Mouse (Mus musculus) liver, embryonic 14.5 days (tissue): ENCODE measurements around the gene Sptbn1. TPM values are rescaled to one million over a fixed set of nuclear protein-coding genes. Genes with fewer than 3 reads are reported as not detected.
"Not testable (repeated sequence)": the region's sequence is repeated elsewhere in the genome, so short reads cannot be mapped to it uniquely, and the experiment has no call there.

Source experiments
- ATAC-seq: fragments of 200-750 bp; cut with Nextera tagmentation; 2 replicates; pipeline ENCODE4 v1.8.0; 2017; ENCODE audit warnings: moderate number of reproducible peaks, mild to moderate bottlenecking, moderate library complexity; ENCODE audit not compliant: insufficient read depth
- DNase-seq, 3 experiments: peaks; one replicate each; pipeline ENCODE4 v3.0.0-alpha.2; 2012 to 2013; ENCODE audit warnings: low read depth in 3 of 3, low spot score in 3 of 3
- H3K27ac ChIP-seq: fragments of 300-500 bp; sonication (generic); 2 replicates; pipeline ENCODE4 v1.5.1; 2014; ENCODE audit warnings: moderate library complexity, mild to moderate bottlenecking, control low read depth, inconsistent platforms
- H3K27me3 ChIP-seq: fragments of 300-500 bp; sonication (generic); 2 replicates; pipeline ENCODE4 v1.6.1; 2014; ENCODE audit warnings: mild to moderate bottlenecking, low read length, moderate library complexity; ENCODE audit not compliant: control insufficient read depth, insufficient read depth
- H3K36me3 ChIP-seq: fragments of 300-500 bp; sonication (generic); replicated peaks from 2 replicates; pipeline ENCODE4 v1.6.1; 2014; ENCODE audit warnings: low read depth; ENCODE audit not compliant: control insufficient read depth, insufficient read depth
- H3K4me1 ChIP-seq, 2 experiments: fragments of 200-500 bp in 1 of 2; fragments of 300-500 bp in 1 of 2; sonication (generic) in 1 of 2; replicated peaks; 2 replicates each; pipeline ENCODE4 v1.6.1; 2012 to 2014; ENCODE audit warnings: antibody characterized with exemption in 1 of 2, inconsistent platforms in 1 of 2, low read length in 1 of 2; ENCODE audit not compliant: control insufficient read depth in 2 of 2, insufficient read depth in 2 of 2
- H3K4me2 ChIP-seq: fragments of 300-500 bp; sonication (generic); 2 replicates; pipeline ENCODE4 v1.6.1; 2014; ENCODE audit warnings: low read depth, mild to moderate bottlenecking, control low read depth, moderate library complexity
- H3K4me3 ChIP-seq, 2 experiments: fragments of 200-500 bp in 1 of 2; fragments of 300-500 bp in 1 of 2; sonication (generic) in 1 of 2; 2 replicates each; pipeline ENCODE4 v1.5.1; 2012 to 2014; ENCODE audit warnings: low read depth in 2 of 2, low read length in 2 of 2, mild to moderate bottlenecking in 2 of 2, control low read depth in 1 of 2, inconsistent platforms in 1 of 2, moderate library complexity in 1 of 2; ENCODE audit not compliant: insufficient read depth in 1 of 2
- H3K9ac ChIP-seq: fragments of 300-500 bp; sonication (generic); replicated peaks from 2 replicates; pipeline ENCODE4 v1.6.1; 2014; ENCODE audit warnings: mild to moderate bottlenecking, control low read depth, moderate library complexity
- H3K9me3 ChIP-seq: fragments of 300-500 bp; sonication (generic); 2 replicates; pipeline ENCODE4 v1.6.1; 2016; ENCODE audit warnings: low read length, mixed read lengths; ENCODE audit not compliant: control insufficient read depth
- CTCF ChIP-seq: IDR thresholded peaks from 2 replicates; pipeline ENCODE4 v1.5.1; 2016; ENCODE audit warnings: antibody characterized with exemption, low read depth, control low read depth
- EP300 ChIP-seq: IDR thresholded peaks from 2 replicates; pipeline ENCODE4 v1.6.1; 2016; ENCODE audit warnings: antibody characterized with exemption, low read depth
- WGBS: fragments of 180-500 bp; shearing (Covaris S2); extraction: QIAGEN DNeasy Blood & Tissue Kit; methylation state at CpG from one replicate; pipeline ENCODE4 v1.1.7; 2014; ENCODE audit not compliant: insufficient replicate concordance; 5-methylcytosine and 5-hydroxymethylcytosine counted together
- polyA plus RNA-seq, 2 experiments: library from polyadenylated mRNA; depleted of rRNA in 1 of 2; stranded (reverse) in 1 of 2; unstranded in 1 of 2; fragments of >200 nt; fragmentation: Nextera tagmentation in 1 of 2; extraction: Ambion mirVana in 1 of 2; gene quantifications; 2 replicates each; pipeline versions ENCODE4 v1.2.1 to v1.2.3; 2012 to 2014

The Sptbn1 gene
- polyA plus RNA-seq, 2 experiments, result 9.6 to 14.4 TPM

- Histone ChIP-seq H3K27me3 (no peaks in the 10 kb centered on the region), H3K27ac (no peak overlapping the region), H3K9me3 (no peaks in the 10 kb centered on the region), H3K4me3 (no peak overlapping the region), H3K4me2 (no peak overlapping the region), H3K4me1 (no peaks in the 10 kb centered on the region), H3K9ac (no peak overlapping the region), H3K36me3 (no peaks in the 10 kb centered on the region)
- WGBS, result 72% methylated on average over 5 of the region's 5 CpGs
- DNase-seq (no peak), ATAC-seq (no peak)
- no peak for TF ChIP-seq EP300
- TF ChIP-seq CTCF, result no peak
Observed at GRCm38 (mm10) chr11:30256491-30256890, 11.5 kb downstream of the Sptbn1 start.

DNA sequence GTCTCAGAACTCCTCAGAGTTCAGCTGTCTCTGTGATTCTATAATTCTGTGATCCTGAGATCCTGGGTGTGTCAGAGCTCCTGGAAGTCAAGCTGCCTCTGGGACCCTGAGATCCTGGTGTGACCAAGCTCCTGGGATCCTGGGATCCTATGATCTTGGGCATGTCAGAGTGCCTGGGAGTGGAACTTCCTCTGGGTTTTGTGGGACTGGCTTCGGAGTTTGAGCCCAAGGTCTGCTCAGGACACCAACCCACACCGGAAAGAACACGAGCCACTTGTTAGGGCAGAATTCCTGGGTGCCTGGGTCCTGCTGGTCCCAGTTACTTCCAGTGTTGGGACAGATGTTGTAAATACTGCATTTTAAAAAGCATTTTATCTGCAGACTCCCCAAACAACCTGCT lies 12.8 kb downstream of the Sptbn1 start:
- not testable (repeated sequence) for H3K4me2 ChIP-seq, ATAC-seq, H3K27ac ChIP-seq, H3K4me3 ChIP-seq, H3K27me3 ChIP-seq, H3K36me3 ChIP-seq, H3K4me1 ChIP-seq, H3K9ac ChIP-seq, DNase-seq, H3K9me3 ChIP-seq
- 82% methylated on average over 3 of the region's 3 CpGs for WGBS

- 64% methylated on average over 11 of the region's 11 CpGs for WGBS
- H3K9me3 ChIP-seq, result no peaks in the 10 kb centered on the region
- no peaks in the 10 kb centered on the region for H3K36me3 ChIP-seq
- H3K4me1 ChIP-seq, result no peaks in the 10 kb centered on the region
- ATAC-seq, result no peak
- no peak overlapping the region for H3K27ac ChIP-seq
- H3K4me2 ChIP-seq, result no peak overlapping the region
- H3K4me3 ChIP-seq, result no peak overlapping the region
- no peak overlapping the region for H3K9ac ChIP-seq
- TF ChIP-seq EP300, result no peak
- TF ChIP-seq CTCF, result no peak
- H3K27me3 ChIP-seq, result no peaks in the 10 kb centered on the region
- DNase-seq, result no peak
Observed at GRCm38 (mm10) chr11:30251294-30251904, 16.6 kb downstream of the Sptbn1 start.

DNA sequence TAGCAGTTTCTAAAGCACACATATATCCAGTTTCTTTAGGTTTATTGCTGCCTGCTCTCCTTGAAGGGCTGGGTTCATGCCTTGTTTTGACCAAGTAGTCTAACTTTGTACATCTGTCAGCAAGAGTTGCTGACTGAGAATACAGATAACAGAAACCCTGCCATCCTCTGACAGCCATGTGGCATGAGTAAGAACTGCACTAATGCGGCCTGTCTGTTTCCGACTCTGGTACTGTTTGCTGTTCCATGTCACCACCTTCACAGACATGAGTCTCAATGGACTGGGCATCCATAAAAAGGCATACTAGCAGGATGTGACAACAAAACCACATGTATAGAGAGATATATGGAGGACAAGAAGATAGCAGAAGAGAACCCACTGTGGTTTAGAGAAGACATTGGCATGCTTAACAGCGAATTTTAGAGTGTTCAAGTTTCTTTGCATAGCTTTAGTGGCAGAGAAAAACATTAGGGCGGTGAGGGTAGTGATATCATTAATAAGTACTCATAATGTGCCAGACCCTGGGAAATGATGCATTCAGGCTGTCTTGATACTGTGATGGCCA lies 18.4 kb downstream of the Sptbn1 start:
- Histone ChIP-seq H3K4me3 (no peak overlapping the region), H3K9ac (no peak overlapping the region), H3K27ac (no peak overlapping the region), H3K4me1 (no peaks in the 10 kb centered on the region), H3K36me3 (no peaks in the 10 kb centered on the region), H3K4me2 (no peak overlapping the region), H3K27me3 (no peaks in the 10 kb centered on the region), H3K9me3 (no peaks in the 10 kb centered on the region)
- no peak for ATAC-seq
- 60% methylated on average over 4 of the region's 4 CpGs for whole genome bisulfite sequencing
- no peak for DNase-seq
- TF ChIP-seq CTCF, result no peak
- no peak for TF ChIP-seq EP300

DNA sequence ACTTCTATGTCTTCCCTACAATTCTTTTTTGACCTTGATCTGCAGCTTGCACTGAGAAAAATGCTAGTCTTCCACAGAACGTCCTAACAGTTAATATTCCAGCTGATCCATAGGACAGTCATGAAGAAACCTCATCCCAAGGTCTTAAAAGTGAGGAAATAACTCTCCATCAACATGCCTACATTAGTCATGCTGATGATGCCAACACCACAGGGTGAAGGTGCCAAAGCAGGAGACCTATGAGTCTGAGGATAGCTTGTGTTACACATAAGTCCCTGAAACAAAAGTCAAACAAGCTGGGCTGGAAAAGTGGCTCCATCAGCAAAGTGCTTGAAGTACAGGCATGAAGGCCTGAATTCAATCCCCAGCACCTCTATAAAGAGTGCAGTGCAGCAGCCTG lies 20.9 kb downstream of the Sptbn1 start:
- no peaks in the 10 kb centered on the region for H3K4me1 ChIP-seq
- ATAC-seq, result no peak
- no peaks in the 10 kb centered on the region for H3K27me3 ChIP-seq
- no peak overlapping the region for H3K27ac ChIP-seq
- H3K4me2 ChIP-seq, result no peak overlapping the region
- no peaks in the 10 kb centered on the region for H3K9me3 ChIP-seq
- 33% methylated on average over 1 of the region's 1 CpGs for WGBS
- H3K9ac ChIP-seq, result no peak overlapping the region
- TF ChIP-seq CTCF, result no peak
- TF ChIP-seq EP300, result no peak
- H3K36me3 ChIP-seq, result no peaks in the 10 kb centered on the region
- DNase-seq, result no peak
- H3K4me3 ChIP-seq, result no peak overlapping the region
